Mouse (Mus musculus): ENCODE data around the gene Cfi.

Gene Cfi

DNA sequence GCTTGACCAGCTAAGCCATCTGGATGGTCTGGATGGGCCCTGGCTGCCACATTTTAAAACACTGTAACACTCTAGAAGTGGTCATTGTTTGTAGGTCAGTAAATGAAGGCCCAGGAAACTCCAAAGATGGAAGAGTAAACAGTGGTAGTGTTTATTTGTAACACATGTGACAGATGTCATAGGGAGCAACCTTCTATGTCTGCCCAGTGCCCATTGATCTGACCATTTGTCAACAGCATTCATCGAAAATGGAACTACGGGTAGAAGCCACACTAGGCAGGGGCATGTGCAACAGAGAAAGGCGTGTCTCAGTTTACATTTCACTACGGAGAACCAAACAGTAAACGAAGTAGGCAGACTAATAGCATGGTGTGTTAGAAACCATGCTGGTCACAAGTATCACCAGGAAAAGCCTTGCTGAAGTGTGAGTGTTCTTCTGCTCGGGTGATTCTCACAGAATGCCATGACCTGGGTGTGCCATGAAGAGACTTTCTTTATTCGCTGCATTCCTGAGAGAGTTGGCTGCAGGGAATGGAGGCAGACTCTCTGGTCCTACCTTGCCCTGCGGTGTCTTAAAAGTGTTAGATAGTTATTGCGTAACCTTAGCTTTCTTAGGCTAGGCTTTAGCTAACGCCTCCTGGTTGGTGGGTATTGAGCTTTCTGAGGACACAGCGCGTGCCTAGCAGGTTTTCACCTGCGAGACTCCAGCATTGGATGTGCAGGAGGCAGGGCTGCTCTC, 52.3 kb downstream of the Cfi start:
- H3K36me3 ChIP-seq (ENCODE audit: control insufficient read depth, insufficient read depth, low read length, poor library complexity, severe bottlenecking) = 0 out of 2 replicates have a peak, but pooled peaks cover 4% of the 10 kb centered on the region
- no peaks in the 10 kb centered on the region for H3K27me3 ChIP-seq (ENCODE audit: control insufficient read depth, insufficient read depth, low read length, poor library complexity, severe bottlenecking)
- no peak for DNase-seq (ENCODE audit: low read depth, low spot score)

DNA sequence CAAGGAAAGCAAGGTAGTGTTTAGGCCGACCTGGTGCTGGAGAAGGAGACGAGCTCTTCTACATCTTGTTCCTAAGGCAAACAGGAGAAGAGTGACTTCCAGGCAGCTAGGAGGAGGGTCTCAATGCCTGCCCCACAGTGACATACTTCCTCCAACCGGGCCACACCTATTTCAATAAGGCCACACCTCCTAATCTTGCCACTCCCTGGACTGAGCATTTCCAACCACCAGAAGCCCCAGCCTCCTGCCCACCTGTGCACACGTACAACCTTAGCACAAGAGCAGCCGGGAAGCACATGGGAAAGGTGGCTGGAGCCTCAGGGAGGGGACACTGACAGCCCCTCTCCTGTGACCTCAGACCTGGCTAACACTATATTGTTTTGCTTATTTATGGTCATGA, 56.3 kb downstream of the Cfi start:
- peaks cover 4% of the 10 kb centered on the region; the same call in 1 of the 2 replicates for H3K36me3 ChIP-seq (ENCODE audit: control insufficient read depth, insufficient read depth, low read length, poor library complexity, severe bottlenecking)
- no peak for DNase-seq (ENCODE audit: low read depth, low spot score)
- no peaks in the 10 kb centered on the region for H3K27me3 ChIP-seq (ENCODE audit: control insufficient read depth, insufficient read depth, low read length, poor library complexity, severe bottlenecking)

GRCm38 (mm10) chr3:129893143-129893542, 57.5 kb downstream of the Cfi start:
- no peak for DNase-seq (ENCODE audit: low read depth, low spot score)
- Histone ChIP-seq H3K36me3 (ENCODE audit: control insufficient read depth, insufficient read depth, low read length, poor library complexity, severe bottlenecking) (peaks cover 4% of the 10 kb centered on the region; the same call in 1 of the 2 replicates), H3K27me3 (ENCODE audit: control insufficient read depth, insufficient read depth, low read length, poor library complexity, severe bottlenecking) (no peaks in the 10 kb centered on the region)

DNA sequence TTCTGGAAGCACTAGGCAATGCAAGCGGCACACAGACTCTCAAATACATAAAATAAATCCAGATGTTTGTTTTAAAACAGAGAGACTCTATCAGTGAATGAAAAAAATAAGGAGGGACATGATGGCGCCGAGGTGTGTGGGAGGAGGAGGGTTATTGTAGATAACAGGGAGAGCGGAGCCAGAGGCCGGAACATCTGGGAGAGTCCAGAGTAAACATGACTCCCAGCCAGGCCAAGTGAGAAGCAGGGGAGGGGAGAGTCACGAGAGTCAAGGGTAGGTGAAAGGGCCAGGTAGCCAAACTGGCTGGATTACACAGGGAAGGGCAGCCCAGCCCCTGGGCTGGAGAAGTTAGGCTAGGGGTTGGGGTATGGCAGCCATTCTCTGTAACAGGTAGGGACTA, 60.9 kb downstream of the Cfi start:
- peaks cover 4% of the 10 kb centered on the region; the same call in 1 of the 2 replicates for H3K36me3 ChIP-seq (ENCODE audit: control insufficient read depth, insufficient read depth, low read length, poor library complexity, severe bottlenecking)
- no peak for DNase-seq (ENCODE audit: low read depth, low spot score)

GRCm38 (mm10) chr3:129898886-129899285, 63.2 kb downstream of the Cfi start:
- H3K36me3 ChIP-seq (ENCODE audit: control insufficient read depth, insufficient read depth, low read length, poor library complexity, severe bottlenecking) = no peaks in the 10 kb centered on the region
- no peaks in the 10 kb centered on the region for H3K27me3 ChIP-seq (ENCODE audit: control insufficient read depth, insufficient read depth, low read length, poor library complexity, severe bottlenecking)
- no peak for DNase-seq (ENCODE audit: low read depth, low spot score)

More for the DNA sequence above, 60.9 kb downstream of the Cfi start:
- H3K27me3 ChIP-seq (ENCODE audit: control insufficient read depth, insufficient read depth, low read length, poor library complexity, severe bottlenecking) = no peaks in the 10 kb centered on the region

DNA sequence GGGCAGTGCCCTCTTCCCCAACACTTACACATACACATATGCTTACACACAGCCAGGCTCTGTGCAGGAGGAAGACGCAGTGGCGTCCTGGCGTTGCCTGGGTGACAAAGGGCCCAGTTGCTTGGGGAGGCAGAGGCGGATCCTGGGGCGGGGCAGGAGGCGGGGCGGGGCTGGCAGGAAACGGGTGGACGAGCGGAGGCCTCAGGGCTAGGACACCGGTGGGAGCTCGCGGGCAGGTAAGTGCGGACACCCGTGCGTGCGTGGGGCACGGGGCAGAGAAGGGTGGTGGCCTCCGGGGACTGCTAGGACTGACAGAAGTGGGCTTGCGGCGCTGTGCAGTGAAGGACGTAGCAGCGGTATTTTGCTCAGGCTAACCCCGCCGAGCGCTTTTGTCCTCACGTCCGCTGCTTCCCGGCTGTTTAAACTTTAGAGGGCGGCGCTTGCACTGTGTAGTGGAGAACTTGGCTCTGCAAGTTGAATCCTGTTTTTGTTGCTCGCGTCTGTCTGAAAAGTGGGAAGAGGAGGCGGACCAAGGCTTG, 65.7 kb downstream of the Cfi start, which contains the start of gene Casp6:
Gene Casp6, plus strand, starts transcription at position 155 of the 539 bp plus-strand sequence.
- peak; percentile 87 for DNase-seq (ENCODE audit: low read depth, low spot score)
- Histone ChIP-seq H3K27me3 (ENCODE audit: control insufficient read depth, insufficient read depth, low read length, poor library complexity, severe bottlenecking) (no peaks in the 10 kb centered on the region), H3K36me3 (ENCODE audit: control insufficient read depth, insufficient read depth, low read length, poor library complexity, severe bottlenecking) (no peaks in the 10 kb centered on the region)

- DNase-seq (ENCODE audit: low read depth, low spot score) = peak; percentile 68
- Histone ChIP-seq H3K36me3 (ENCODE audit: control insufficient read depth, insufficient read depth, low read length, poor library complexity, severe bottlenecking) (0 out of 2 replicates have a peak, but pooled peaks cover under 1% of the 10 kb centered on the region), H3K27me3 (ENCODE audit: control insufficient read depth, insufficient read depth, low read length, poor library complexity, severe bottlenecking) (no peaks in the 10 kb centered on the region)
Measured at GRCm38 (mm10) chr3:129903369-129903768, 67.7 kb downstream of the Cfi start.

- DNase-seq (ENCODE audit: low read depth, low spot score) = peak; percentile 32
- Histone ChIP-seq H3K36me3 (ENCODE audit: control insufficient read depth, insufficient read depth, low read length, poor library complexity, severe bottlenecking) (0 out of 2 replicates have a peak, but pooled peaks cover 3% of the 10 kb centered on the region), H3K27me3 (ENCODE audit: control insufficient read depth, insufficient read depth, low read length, poor library complexity, severe bottlenecking) (no peaks in the 10 kb centered on the region)
Measured at GRCm38 (mm10) chr3:129903866-129904265, 68.2 kb downstream of the Cfi start.

DNA sequence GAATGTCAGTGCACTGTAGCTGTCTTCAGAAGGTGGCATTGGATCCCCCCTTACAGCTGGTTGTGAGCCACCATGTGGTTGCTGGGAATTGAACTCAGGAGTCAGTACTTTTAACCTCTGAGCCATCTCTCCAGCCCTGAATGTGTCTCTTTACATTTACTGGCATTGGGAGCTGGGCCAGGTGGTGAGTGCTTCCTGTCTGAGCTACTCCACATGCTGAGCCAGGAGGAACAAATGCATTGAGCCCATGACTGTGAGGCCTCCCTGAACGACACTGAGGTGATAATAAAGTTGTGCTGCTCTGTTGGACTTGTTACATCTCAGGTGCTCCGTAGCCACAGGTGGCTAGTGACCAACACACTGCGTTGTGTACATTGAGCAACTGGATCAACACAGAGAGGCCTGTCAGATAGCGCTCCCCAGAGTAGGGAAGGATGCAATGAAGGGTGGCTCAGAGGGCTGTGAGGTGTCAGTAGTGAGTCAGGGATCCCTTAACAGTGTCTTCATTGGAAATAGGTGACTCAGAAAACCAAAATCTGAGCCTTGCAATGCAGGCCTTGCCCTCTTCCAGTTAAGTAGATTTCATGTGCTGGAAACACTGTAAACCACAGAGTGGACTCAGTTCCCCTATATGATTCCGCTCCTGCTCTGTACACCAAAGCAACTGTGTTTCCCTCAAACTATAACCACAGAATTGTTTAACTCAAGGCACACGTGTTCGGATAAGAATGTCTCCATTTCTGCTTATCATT, 68.9 kb downstream of the Cfi start:
- Histone ChIP-seq H3K36me3 (ENCODE audit: control insufficient read depth, insufficient read depth, low read length, poor library complexity, severe bottlenecking) (0 out of 2 replicates have a peak, but pooled peaks cover 5% of the 10 kb centered on the region), H3K27me3 (ENCODE audit: control insufficient read depth, insufficient read depth, low read length, poor library complexity, severe bottlenecking) (no peaks in the 10 kb centered on the region)
- peak; percentile 55 for DNase-seq (ENCODE audit: low read depth, low spot score)

DNA sequence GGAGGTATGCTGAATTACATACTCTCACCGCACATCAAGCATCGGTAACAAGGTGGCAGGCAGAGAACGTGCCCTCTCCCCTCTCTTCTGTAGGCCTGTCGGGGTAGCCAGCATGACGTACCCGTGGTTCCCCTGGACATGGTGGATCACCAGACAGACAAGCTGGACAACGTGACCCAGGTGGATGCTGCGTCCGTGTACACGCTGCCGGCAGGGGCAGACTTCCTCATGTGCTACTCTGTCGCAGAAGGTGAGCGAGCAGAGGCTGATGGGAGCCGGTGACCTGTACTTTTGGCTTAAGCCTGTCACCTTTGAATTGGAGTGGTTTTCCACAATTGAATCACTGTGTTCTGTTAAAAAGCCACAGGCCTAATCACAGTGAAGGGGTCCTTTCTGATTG, 76.3 kb downstream of the Cfi start:
- peaks cover 10% of the 10 kb centered on the region; the same call in 1 of the 2 replicates for H3K36me3 ChIP-seq (ENCODE audit: control insufficient read depth, insufficient read depth, low read length, poor library complexity, severe bottlenecking)
- H3K27me3 ChIP-seq (ENCODE audit: control insufficient read depth, insufficient read depth, low read length, poor library complexity, severe bottlenecking) = no peaks in the 10 kb centered on the region
- no peak for DNase-seq (ENCODE audit: low read depth, low spot score)

DNA sequence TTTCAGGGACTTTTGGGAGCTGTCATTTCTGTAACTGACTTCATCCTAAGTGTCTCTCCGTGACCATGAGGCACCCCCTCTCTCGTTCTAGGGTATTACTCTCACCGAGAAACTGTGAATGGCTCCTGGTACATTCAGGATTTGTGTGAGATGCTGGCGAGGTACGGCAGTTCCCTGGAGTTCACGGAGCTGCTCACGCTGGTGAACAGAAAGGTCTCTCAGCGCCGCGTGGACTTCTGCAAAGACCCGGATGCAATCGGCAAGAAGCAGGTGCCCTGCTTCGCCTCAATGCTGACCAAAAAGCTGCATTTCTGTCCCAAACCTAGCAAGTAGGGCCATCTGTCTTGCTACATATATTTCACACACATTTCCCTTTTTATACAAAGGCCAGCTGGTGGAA, 77.6 kb downstream of the Cfi start:
- H3K27me3 ChIP-seq (ENCODE audit: control insufficient read depth, insufficient read depth, low read length, poor library complexity, severe bottlenecking) = no peaks in the 10 kb centered on the region
- H3K36me3 ChIP-seq (ENCODE audit: control insufficient read depth, insufficient read depth, low read length, poor library complexity, severe bottlenecking) = peaks cover 10% of the 10 kb centered on the region; the same call in 1 of the 2 replicates
- no peak for DNase-seq (ENCODE audit: low read depth, low spot score)

DNA sequence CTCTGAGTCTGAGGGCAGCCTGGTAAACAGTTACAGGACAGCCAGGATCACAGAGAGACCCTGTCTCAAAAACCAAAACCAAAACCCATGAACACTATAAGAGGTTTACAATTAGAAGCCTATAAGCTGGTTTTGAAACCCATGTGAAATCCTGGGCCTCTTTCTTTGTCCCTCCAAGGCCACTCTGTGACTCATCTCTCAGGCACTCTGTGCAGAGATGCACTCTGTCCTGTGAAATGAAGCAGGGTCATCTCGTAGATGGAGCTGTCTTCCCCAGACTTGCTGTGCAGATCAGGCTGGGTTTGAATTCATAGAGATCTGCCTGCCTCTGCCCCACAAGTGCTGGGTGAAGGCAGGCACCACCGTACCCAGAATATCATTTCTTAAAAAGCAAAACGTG, 81.7 kb downstream of the Cfi start:
- H3K27me3 ChIP-seq (ENCODE audit: control insufficient read depth, insufficient read depth, low read length, poor library complexity, severe bottlenecking) = no peaks in the 10 kb centered on the region
- H3K36me3 ChIP-seq (ENCODE audit: control insufficient read depth, insufficient read depth, low read length, poor library complexity, severe bottlenecking) = 0 out of 2 replicates have a peak, but pooled peaks cover 2% of the 10 kb centered on the region
- no peak for DNase-seq (ENCODE audit: low read depth, low spot score)

DNA sequence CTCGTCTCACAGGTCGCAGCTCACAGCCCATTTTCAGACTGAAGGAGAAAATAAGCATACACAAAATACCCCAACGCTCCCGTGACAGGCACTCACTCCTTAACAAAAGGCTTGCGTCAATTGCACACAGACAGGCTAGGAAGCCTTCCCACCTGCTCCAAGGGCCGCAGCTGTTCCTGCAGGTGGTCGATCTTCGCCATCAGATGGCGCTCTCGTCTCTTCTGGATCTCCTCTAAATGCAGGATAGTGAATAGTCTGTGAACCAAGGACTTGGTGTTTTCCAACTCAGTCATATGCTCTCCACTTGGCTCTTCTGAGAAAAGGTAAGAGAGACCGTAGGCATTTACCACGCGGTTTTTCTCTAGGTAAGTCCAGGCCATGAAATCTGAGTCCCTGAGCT, 82.8 kb downstream of the Cfi start:
- no peaks in the 10 kb centered on the region for H3K36me3 ChIP-seq (ENCODE audit: control insufficient read depth, insufficient read depth, low read length, poor library complexity, severe bottlenecking)
- no peaks in the 10 kb centered on the region for H3K27me3 ChIP-seq (ENCODE audit: control insufficient read depth, insufficient read depth, low read length, poor library complexity, severe bottlenecking)
- DNase-seq (ENCODE audit: low read depth, low spot score) = peak; percentile 59

DNA sequence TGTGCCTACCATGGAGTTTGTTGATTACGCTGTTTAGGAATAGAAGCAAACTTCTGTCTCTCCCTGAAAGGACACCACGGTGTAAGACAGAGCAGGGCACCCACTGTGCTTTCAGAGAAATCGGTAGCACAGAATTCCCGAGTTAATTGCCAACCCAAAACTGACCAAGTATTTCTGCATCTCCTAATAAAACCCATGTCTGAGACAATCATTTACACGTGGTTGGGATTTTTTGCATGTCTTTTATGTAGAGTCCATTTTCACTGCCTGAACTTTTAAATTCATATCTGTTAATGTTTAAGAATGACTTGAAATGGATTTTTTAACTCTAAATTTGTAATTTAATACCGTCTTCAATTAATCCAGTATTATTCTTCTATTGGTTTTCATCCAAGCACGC, 87.9 kb downstream of the Cfi start:
- Histone ChIP-seq H3K27me3 (ENCODE audit: control insufficient read depth, insufficient read depth, low read length, poor library complexity, severe bottlenecking) (no peaks in the 10 kb centered on the region), H3K36me3 (ENCODE audit: control insufficient read depth, insufficient read depth, low read length, poor library complexity, severe bottlenecking) (no peaks in the 10 kb centered on the region)

More for the DNA sequence above, 87.9 kb downstream of the Cfi start:
- DNase-seq (ENCODE audit: low read depth, low spot score) = no peak
